Mouse (Mus musculus) skeletal muscle tissue, adult 2 months (tissue): ENCODE measurements around the gene Alkbh6.
A peak's percentile ranks its signal among the peaks of the same experiment; 100 is the strongest.

Source experiments
- DNase-seq: peaks from one replicate; pipeline ENCODE4 v3.0.0-alpha.2; 2012; ENCODE audit warnings: low read depth, low spot score

The Alkbh6 gene

GRCm38 (mm10) chr7:30295103-30295502 is 13.4 kb upstream of the Alkbh6 start:
- peak; percentile 49 for DNase-seq

GRCm38 (mm10) chr7:30296816-30297215 is 11.7 kb upstream of the Alkbh6 start:
- no peak for DNase-seq

GRCm38 (mm10) chr7:30297266-30297665 is 11.3 kb upstream of the Alkbh6 start:
- no peak for DNase-seq

- no peak for DNase-seq
Observed at GRCm38 (mm10) chr7:30300914-30301313, 7.6 kb upstream of the Alkbh6 start.

GRCm38 (mm10) chr7:30306083-30306779 is 2.3 kb upstream of the Alkbh6 start:
- DNase-seq, result no peak

GRCm38 (mm10) chr7:30309395-30310129 is 1.0 kb downstream of the Alkbh6 start:
- no peak for DNase-seq

GRCm38 (mm10) chr7:30310136-30310535 is 1.6 kb downstream of the Alkbh6 start:
- no peak for DNase-seq

- no peak for DNase-seq
Observed at GRCm38 (mm10) chr7:30313666-30314320, 5.3 kb downstream of the Alkbh6 start.

GRCm38 (mm10) chr7:30314721-30315155 is 6.2 kb downstream of the Alkbh6 start, which contains the start of gene Syne4:
Gene Syne4, plus strand, starts transcription at chr7:30314807.
- no peak for DNase-seq

- no peak for DNase-seq
Observed at GRCm38 (mm10) chr7:30315559-30316529, 7.3 kb downstream of the Alkbh6 start.

- no peak for DNase-seq
Observed at GRCm38 (mm10) chr7:30318142-30318541, 9.6 kb downstream of the Alkbh6 start.

GRCm38 (mm10) chr7:30320946-30321345 is 12.4 kb downstream of the Alkbh6 start:
- DNase-seq, result no peak

GRCm38 (mm10) chr7:30321539-30322284 is 13.2 kb downstream of the Alkbh6 start, which contains the start of gene E130208F15Rik:
Gene E130208F15Rik, plus strand, starts transcription at chr7:30321740.
- DNase-seq, result peak; percentile 66

- DNase-seq, result peak; percentile 99
Observed at GRCm38 (mm10) chr7:30322285-30322667, 13.8 kb downstream of the Alkbh6 start.

- DNase-seq, result no peak
Observed at GRCm38 (mm10) chr7:30322865-30323264, 14.3 kb downstream of the Alkbh6 start.

- no peak for DNase-seq
Observed at GRCm38 (mm10) chr7:30323795-30324194, 15.3 kb downstream of the Alkbh6 start, which contains the start of gene Sdhaf1. Gene Sdhaf1, minus strand, starts transcription at chr7:30323895.

- no peak for DNase-seq
Observed at GRCm38 (mm10) chr7:30324300-30324944, 15.9 kb downstream of the Alkbh6 start.

- DNase-seq, result no peak
Observed at GRCm38 (mm10) chr7:30325364-30325763, 16.8 kb downstream of the Alkbh6 start.

GRCm38 (mm10) chr7:30326427-30326826 is 17.9 kb downstream of the Alkbh6 start:
- no peak for DNase-seq

GRCm38 (mm10) chr7:30327140-30327539 is 18.6 kb downstream of the Alkbh6 start:
- no peak for DNase-seq
